Mouse (Mus musculus): ENCODE results near the gene Etaa1.

DNA sequence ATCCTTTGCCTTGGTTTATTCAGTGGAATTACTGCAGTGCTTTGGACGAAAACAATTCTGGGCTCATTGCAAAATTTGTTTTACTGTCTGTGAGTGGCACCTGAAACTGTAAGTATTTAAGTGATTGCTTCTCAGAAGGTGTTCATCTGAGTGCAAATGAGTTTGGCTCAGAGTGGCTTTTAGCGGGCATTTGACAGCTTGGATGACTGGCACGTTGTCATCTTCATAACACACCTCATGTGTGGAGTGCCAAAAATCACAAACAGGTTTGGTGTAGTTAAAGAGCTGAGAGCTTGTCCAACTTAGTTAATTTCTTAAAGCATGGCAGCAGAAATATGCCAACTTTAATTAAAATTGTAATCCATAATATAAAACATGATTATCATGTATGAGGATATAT, 40.5 kb upstream of the Etaa1 start:
- TF ChIP-seq GATA1 (IDR thresholded peaks at IDR 0.05; ENCODE audit: borderline replicate concordance, low read length) (no peak), FLI1 (IDR thresholded peaks at IDR 0.05; ENCODE audit: low read length) (no peak)
